Mouse (Mus musculus) thymus, adult 2 months (tissue): Measurements from ENCODE around the gene Pax7.

Experiments used
- CTCF ChIP-seq: fragments of 200-500 bp; IDR thresholded peaks from 2 replicates; pipeline ENCODE4 v1.5.1; 2012; ENCODE audit warnings: mild to moderate bottlenecking, control low read depth, low read length, moderate library complexity, borderline replicate concordance; ENCODE audit not compliant: control insufficient read depth, poor library complexity, insufficient read depth; ENCODE audit errors: extremely low read depth
- POLR2A ChIP-seq: fragments of 200-500 bp; IDR thresholded peaks from 2 replicates; pipeline ENCODE4 v1.6.1; 2012; ENCODE audit warnings: mild to moderate bottlenecking, low read length, control low read depth, moderate library complexity; ENCODE audit not compliant: control insufficient read depth, poor library complexity, insufficient read depth; ENCODE audit errors: extremely low read depth

- TF ChIP-seq POLR2A (no peak), CTCF (no peak)
Measured at GRCm38 (mm10) chr4:139822214-139823137, 10.9 kb downstream of the Pax7 start.
